Mouse (Mus musculus): ENCODE results near the gene Prdx1.

Prdx1 gene

GRCm38 (mm10) chr4:116729532-116729931 lies 44.2 kb downstream of the Prdx1 start:
- no peak for DNase-seq (ENCODE audit: low spot score)

GRCm38 (mm10) chr4:116731077-116731476 lies 45.7 kb downstream of the Prdx1 start:
- no peak for DNase-seq (ENCODE audit: low spot score)

- no peak for DNase-seq (ENCODE audit: low spot score)
These were observed 47.0 kb downstream of the Prdx1 start for GRCm38 (mm10) chr4:116732355-116732754.

GRCm38 (mm10) chr4:116734996-116735395 lies 49.7 kb downstream of the Prdx1 start:
- DNase-seq (ENCODE audit: low spot score) = no peak

- no peak for DNase-seq (ENCODE audit: low spot score)
These were observed 53.8 kb downstream of the Prdx1 start for GRCm38 (mm10) chr4:116738972-116739751.

- DNase-seq (ENCODE audit: low spot score) = no peak
These were observed 64.4 kb downstream of the Prdx1 start for GRCm38 (mm10) chr4:116749750-116750149.
